Mouse (Mus musculus) kidney, postnatal 0 days (tissue): ENCODE data around the gene Rnpepl1. TPM values are rescaled to one million over a fixed set of nuclear protein-coding genes. Genes with fewer than 3 reads are reported as not detected.
"Not testable (repeated sequence)": the region's sequence is repeated elsewhere in the genome, so short reads cannot be mapped to it uniquely, and the experiment has no call there.

Source experiments
- ATAC-seq: fragments of 200-750 bp; cut with Nextera tagmentation; replicated peaks from 2 replicates; pipeline ENCODE4 v1.8.0; 2017; ENCODE audit warnings: low read depth, moderate number of reproducible peaks, moderate TSS enrichment, moderate library complexity; ENCODE audit not compliant: low FRiP score
- DNase-seq: peaks from one replicate; pipeline ENCODE4 v3.0.0-alpha.2; 2016; ENCODE audit warnings: low spot score
- H3K27ac ChIP-seq: fragments of 300-500 bp; sonication (generic); 2 replicates; pipeline ENCODE4 v1.5.1; 2014; ENCODE audit warnings: mild to moderate bottlenecking
- H3K27me3 ChIP-seq: fragments of 300-500 bp; sonication (generic); 2 replicates; pipeline ENCODE4 v1.6.1; 2014; ENCODE audit warnings: low read length, mixed read lengths; ENCODE audit not compliant: insufficient read depth
- H3K36me3 ChIP-seq: fragments of 300-500 bp; sonication (generic); 2 replicates; pipeline ENCODE4 v1.6.1; 2014; ENCODE audit warnings: low read length, mixed read lengths; ENCODE audit not compliant: insufficient read depth
- H3K4me1 ChIP-seq: fragments of 300-500 bp; sonication (generic); replicated peaks from 2 replicates; pipeline ENCODE4 v1.6.1; 2014; ENCODE audit warnings: antibody characterized with exemption, low read length, mixed read lengths; ENCODE audit not compliant: insufficient read depth
- H3K4me2 ChIP-seq: fragments of 300-500 bp; sonication (generic); 2 replicates; pipeline ENCODE4 v1.6.1; 2014; ENCODE audit warnings: mild to moderate bottlenecking, low read length, moderate library complexity, mixed read lengths
- H3K4me3 ChIP-seq: fragments of 300-500 bp; sonication (generic); replicated peaks from 2 replicates; pipeline ENCODE4 v1.5.1; 2014; ENCODE audit warnings: low read depth, low read length
- H3K9ac ChIP-seq: fragments of 300-500 bp; sonication (generic); 2 replicates; pipeline ENCODE4 v1.6.1; 2014; ENCODE audit warnings: low read depth, low read length
- H3K9me3 ChIP-seq: fragments of 300-500 bp; sonication (generic); replicated peaks from 2 replicates; pipeline ENCODE4 v1.6.1; 2016; ENCODE audit warnings: low read length, inconsistent platforms, mixed read lengths
- CTCF ChIP-seq: IDR thresholded peaks from 2 replicates; pipeline ENCODE4 v1.5.1; 2016; ENCODE audit warnings: antibody characterized with exemption, low read depth, mild to moderate bottlenecking, moderate library complexity
- WGBS: fragments of 180-500 bp; shearing (Covaris S2); extraction: QIAGEN DNeasy Blood & Tissue Kit; methylation state at CpG from one replicate; pipeline ENCODE4 v1.1.7; 2014; 5-methylcytosine and 5-hydroxymethylcytosine counted together
- polyA plus RNA-seq: library from polyadenylated mRNA; unstranded; fragments of >200 nt; fragmentation: Nextera tagmentation; extraction: Ambion mirVana; gene quantifications from 2 replicates; pipeline ENCODE4 v1.2.1, GENCODE M21; 2015

Gene Rnpepl1
- polyA plus RNA-seq, 1 experiment from 2014 or later, result 39.4 TPM

- Histone ChIP-seq H3K4me3 (no peak overlapping the region), H3K36me3 (peaks cover 70% of the 10 kb centered on the region), H3K27me3 (no peaks in the 10 kb centered on the region), H3K4me2 (no peak overlapping the region), H3K4me1 (no peaks in the 10 kb centered on the region), H3K9ac (no peak overlapping the region), H3K9me3 (no peaks in the 10 kb centered on the region), H3K27ac (no peak overlapping the region)
- 94% methylated on average over 19 of the region's 19 CpGs for WGBS
- TF ChIP-seq CTCF, result no peak
- no peak for DNase-seq
- ATAC-seq, result no peak
Observed at GRCm38 (mm10) chr1:92943219-92943989, 32.8 kb downstream of the Rnpepl1 start.

- H3K4me2 ChIP-seq, result no peak overlapping the region
- no peak overlapping the region for H3K4me3 ChIP-seq
- 97% methylated on average over 3 of the region's 3 CpGs for WGBS
- no peaks in the 10 kb centered on the region for H3K4me1 ChIP-seq
- H3K9me3 ChIP-seq, result no peaks in the 10 kb centered on the region
- no peak overlapping the region for H3K27ac ChIP-seq
- no peak for TF ChIP-seq CTCF
- H3K36me3 ChIP-seq, result peaks cover 37% of the 10 kb centered on the region
- DNase-seq, result no peak
- no peaks in the 10 kb centered on the region for H3K27me3 ChIP-seq
- ATAC-seq, result no peak
- H3K9ac ChIP-seq, result no peak overlapping the region
Observed at GRCm38 (mm10) chr1:92947966-92948365, 37.4 kb downstream of the Rnpepl1 start.

- Histone ChIP-seq H3K4me1 (no peaks in the 10 kb centered on the region), H3K36me3 (peaks cover 29% of the 10 kb centered on the region), H3K27ac (no peak overlapping the region), H3K4me3 (no peak overlapping the region), H3K9ac (no peak overlapping the region), H3K27me3 (no peaks in the 10 kb centered on the region), H3K9me3 (no peaks in the 10 kb centered on the region), H3K4me2 (no peak overlapping the region)
- TF ChIP-seq CTCF, result peak; percentile 59
- no peak for DNase-seq
- WGBS, result 55% methylated on average over 6 of the region's 6 CpGs
- no peak for ATAC-seq
Observed at GRCm38 (mm10) chr1:92949426-92949825, 38.8 kb downstream of the Rnpepl1 start.

- Histone ChIP-seq H3K4me1 (no peaks in the 10 kb centered on the region), H3K4me2 (no peak within 1 kb of the TSS), H3K27ac (no peak within 1 kb of the TSS), H3K9ac (no peak within 1 kb of the TSS), H3K27me3 (no peaks in the 10 kb centered on the region), H3K9me3 (no peaks in the 10 kb centered on the region), H3K36me3 (peaks cover 17% of the 10 kb centered on the region), H3K4me3 (no peak within 1 kb of the TSS)
- DNase-seq (no peak), ATAC-seq (peak; percentile 42; the same call in 1 of the 2 replicates)
- 80% methylated on average over 5 of the region's 5 CpGs for WGBS
- no peak for TF ChIP-seq CTCF
Observed at GRCm38 (mm10) chr1:92950607-92951006, 40.0 kb downstream of the Rnpepl1 start, which contains the start of gene Gpr35. Gpr35 (plus strand) TSS chr1:92950865.

- no peak for DNase-seq
- H3K9me3 ChIP-seq, result no peaks in the 10 kb centered on the region
- no peak overlapping the region for H3K9ac ChIP-seq
- no peak for ATAC-seq
- no peaks in the 10 kb centered on the region for H3K4me1 ChIP-seq
- TF ChIP-seq CTCF, result no peak
- H3K27ac ChIP-seq, result no peak overlapping the region
- no peaks in the 10 kb centered on the region for H3K27me3 ChIP-seq
- H3K36me3 ChIP-seq, result no peaks in the 10 kb centered on the region
- H3K4me3 ChIP-seq, result no peak overlapping the region
- WGBS, result 71% methylated on average over 2 of the region's 2 CpGs
- no peak overlapping the region for H3K4me2 ChIP-seq
Observed at GRCm38 (mm10) chr1:92953641-92954040, 43.1 kb downstream of the Rnpepl1 start.

- not testable (repeated sequence) for H3K9ac ChIP-seq, H3K4me1 ChIP-seq, H3K9me3 ChIP-seq, H3K4me3 ChIP-seq, ATAC-seq, H3K36me3 ChIP-seq, DNase-seq, H3K27ac ChIP-seq, H3K27me3 ChIP-seq
- TF ChIP-seq CTCF, result peak; percentile 78
- 5% methylated on average over 11 of the region's 11 CpGs for WGBS
- peak overlapping the region; percentile 30 for H3K4me2 ChIP-seq
Observed at GRCm38 (mm10) chr1:92956571-92957335, 46.2 kb downstream of the Rnpepl1 start.
